Mouse (Mus musculus) MN1 (cell line): ENCODE results near the gene Pitpna.

Source experiments
- DNase-seq: peaks from one replicate; pipeline ENCODE4 v3.0.0-alpha.2; 2016; ENCODE audit warnings: low spot score

Gene Pitpna

GRCm38 (mm10) chr11:75631561-75632225 lies 43.8 kb downstream of the Pitpna start:
- DNase-seq: peak; percentile 46

DNA sequence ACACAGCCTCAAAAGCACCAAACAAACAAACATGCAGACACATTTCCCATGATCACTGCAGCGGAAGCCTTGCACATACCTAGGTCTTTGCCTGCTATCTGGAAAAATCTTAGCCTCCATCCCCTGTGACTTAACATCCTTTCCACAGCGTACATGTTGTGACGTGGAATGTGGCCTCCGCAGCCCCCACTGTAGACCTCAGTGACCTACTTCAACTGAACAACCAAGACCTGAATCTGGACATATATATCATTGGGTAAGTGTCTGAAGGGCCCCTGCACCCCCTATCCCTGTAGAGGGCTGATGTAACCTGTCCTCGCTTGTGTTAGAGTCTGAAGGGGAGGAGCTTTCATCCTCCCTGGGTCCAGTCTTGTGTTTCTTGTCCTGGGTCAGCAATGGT lies 45.0 kb downstream of the Pitpna start:
- no peak for DNase-seq

DNA sequence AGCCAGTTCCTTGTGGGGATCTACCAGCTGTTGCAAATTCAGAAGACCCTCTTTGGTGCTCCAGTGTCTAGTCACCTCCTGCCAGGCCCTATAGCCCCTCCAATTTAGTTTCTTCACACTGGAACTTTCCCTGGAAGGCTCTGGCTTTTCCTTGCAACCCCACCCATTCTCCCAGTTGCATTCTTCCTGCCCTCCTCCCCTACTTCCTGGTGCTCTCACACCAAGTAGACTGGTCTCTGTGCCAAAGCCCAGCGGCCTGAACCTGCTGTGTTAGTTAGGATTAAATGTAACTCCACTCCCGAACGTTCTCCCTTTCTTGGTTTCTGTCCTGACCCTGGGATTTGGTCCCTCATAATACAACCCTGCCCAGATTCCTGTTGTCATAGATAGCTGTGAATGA lies 46.9 kb downstream of the Pitpna start:
- DNase-seq: no peak

GRCm38 (mm10) chr11:75635315-75635714 lies 47.4 kb downstream of the Pitpna start:
- no peak for DNase-seq

GRCm38 (mm10) chr11:75643323-75643722 lies 55.4 kb downstream of the Pitpna start:
- no peak for DNase-seq

DNA sequence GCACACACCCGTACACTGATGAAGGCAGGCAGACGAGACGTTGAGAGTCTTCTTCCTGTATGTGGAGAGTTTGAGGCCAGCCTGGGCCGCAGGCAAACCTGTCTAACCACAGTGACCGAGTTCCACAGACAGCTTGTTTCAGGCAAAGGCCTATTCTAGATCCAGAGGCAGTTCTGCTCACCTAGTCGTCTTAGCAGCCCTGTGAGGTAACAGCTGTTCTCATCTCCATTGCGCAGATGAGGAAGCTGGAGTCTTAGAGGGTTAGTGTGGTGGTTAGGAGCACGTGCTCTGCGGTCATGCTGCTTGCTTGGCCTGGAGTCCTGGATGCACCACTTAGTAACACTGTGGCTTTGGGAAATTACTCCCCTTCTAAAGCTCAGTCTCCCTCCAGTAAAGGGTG lies 56.8 kb downstream of the Pitpna start:
- no peak for DNase-seq

DNA sequence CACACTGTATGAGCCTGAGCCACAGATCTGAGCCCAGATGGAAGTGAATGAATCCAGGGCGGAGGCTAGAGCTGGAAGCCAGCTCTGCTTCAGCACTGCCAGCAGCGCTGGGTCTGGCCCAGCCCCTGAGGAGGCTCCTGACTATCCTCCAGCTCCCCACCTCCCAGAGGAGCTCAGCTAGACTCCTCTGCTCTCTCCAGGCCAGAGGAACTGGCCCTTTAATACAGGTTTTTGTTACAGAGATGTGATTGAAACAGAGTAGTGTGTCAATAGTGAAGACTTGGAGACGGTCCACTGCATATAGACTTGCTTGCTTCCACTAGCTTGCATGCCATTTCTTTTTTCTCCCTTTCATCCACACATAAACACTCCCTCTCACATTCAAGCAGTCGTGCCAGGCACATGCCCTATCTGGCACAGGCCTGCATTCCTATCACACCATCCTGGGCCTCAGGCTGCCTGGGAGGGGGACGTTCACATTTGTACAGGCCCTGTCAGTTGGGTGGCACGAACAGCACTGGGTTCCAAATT lies 59.8 kb downstream of the Pitpna start:
- no peak for DNase-seq

GRCm38 (mm10) chr11:75649155-75649561 lies 61.3 kb downstream of the Pitpna start:
- DNase-seq: no peak

- no peak for DNase-seq
These were observed 62.4 kb downstream of the Pitpna start, which contains the start of gene Myo1c for GRCm38 (mm10) chr11:75650311-75650710. Myo1c (plus strand) TSS chr11:75650504.

DNA sequence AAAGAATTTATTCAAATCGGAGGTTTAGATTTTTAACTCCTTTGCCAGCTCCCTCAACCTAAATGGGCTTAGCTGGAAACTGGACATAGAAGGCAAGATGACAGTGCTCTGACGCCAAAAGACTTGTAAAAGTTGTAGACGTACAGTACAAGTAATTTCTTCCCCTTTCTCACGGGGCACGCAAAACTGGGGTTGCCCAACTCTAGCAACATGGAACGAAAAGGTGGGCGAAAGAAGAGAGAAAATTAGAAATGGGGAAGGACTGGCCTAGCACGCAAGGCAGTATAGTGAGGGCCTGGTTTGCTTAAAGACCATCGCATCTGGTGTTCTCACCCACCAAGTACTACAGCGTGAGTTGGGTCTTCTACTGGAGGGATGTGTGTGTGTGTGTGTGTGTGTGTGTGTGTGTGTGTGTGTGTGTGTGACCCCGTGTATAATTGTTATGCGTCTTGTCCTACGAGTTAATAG lies 63.1 kb downstream of the Pitpna start:
- DNase-seq: no peak

DNA sequence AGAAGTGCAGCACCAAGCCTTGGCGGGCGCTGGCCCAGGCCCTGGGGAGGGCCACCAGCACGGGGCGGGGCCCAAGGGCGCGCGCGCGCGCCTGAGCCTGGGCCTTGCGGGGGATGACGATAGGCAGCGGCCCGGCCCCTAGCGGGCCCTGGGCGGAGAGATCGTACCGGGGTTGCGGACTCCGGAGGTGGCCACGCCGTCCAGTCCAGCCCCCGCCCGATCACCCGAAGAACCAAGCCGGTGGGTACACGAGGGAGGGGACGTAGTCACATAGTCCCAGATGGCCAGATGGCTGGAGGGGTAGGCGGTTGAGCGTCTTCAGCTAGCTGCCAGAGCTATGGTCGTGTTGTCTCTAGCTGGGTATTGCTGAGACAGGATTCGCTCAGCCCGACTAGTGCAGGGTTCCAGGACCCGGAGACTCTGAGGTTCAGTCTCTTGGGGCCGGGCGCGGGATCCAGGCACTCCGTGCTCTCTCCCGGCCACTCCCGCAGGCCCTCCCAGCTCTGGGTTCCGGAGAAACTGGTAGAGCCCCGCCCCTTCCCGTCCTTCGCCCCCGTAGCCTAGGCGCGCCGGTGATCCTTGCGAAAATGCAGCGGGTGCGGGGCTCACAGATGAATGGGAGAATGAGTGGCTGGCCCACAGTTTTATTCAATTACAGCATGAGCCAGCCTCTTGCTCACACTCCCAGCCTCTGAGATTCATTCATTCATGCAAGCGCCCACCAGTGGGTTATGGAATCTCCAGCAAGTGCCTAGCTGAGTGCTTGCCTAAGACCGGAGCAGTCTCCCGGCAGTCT lies 63.7 kb downstream of the Pitpna start:
- peak; percentile 72 for DNase-seq

- no peak for DNase-seq
These were observed 64.5 kb downstream of the Pitpna start for GRCm38 (mm10) chr11:75652222-75652941.

- DNase-seq: peak; percentile 58
These were observed 65.2 kb downstream of the Pitpna start for GRCm38 (mm10) chr11:75652942-75653684.

- peak; percentile 60 for DNase-seq
These were observed 66.0 kb downstream of the Pitpna start for GRCm38 (mm10) chr11:75653781-75654470.

- no peak for DNase-seq
These were observed 66.8 kb downstream of the Pitpna start for GRCm38 (mm10) chr11:75654471-75655390.

DNA sequence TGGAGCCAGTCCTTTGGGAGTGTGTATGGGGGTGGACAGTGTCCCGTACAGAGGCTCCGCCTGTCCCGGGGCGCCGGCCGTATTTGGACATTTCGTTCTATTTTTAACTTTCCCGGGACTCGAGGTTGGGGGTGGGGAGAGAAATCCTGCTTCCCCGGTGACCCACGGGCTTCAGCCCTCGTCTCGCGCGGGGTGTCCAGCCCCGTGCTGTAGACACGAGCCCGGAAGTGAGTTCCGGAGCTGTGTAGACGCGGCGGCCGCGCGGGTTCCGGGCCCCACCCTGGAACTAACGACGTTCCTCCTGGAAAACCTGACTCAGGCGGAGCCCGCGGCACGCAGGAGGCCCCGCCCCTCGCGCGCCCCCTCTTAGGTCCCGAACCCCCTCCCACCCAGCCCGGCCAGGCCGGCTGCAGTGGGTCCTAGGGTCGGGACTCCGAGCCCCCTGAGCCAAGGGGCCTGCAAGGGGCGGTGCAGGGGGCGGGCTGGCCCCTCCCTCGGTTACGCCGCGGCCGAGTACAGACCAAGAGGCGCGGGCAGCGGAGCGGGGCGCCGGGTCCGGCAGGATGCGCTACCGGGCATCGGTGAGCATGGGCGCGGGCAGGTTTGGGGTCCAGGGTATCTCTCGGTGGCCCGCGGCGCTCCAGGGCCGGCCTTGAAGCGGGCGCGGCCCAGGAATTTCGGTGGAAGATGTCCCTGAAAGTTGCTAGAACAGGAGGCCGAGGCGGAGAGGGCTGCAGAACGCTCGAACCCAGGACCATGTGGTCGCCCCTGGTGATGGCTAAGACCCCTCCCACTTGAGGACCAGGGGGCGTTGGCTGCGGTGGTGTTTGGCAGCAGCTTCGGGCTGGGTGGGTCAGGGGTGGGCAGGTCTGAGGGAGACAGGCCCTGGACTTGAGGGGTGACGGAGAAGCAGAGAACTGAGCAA lies 68.0 kb downstream of the Pitpna start:
- DNase-seq: peak; percentile 62

- no peak for DNase-seq
These were observed 69.0 kb downstream of the Pitpna start for GRCm38 (mm10) chr11:75656621-75657590.

DNA sequence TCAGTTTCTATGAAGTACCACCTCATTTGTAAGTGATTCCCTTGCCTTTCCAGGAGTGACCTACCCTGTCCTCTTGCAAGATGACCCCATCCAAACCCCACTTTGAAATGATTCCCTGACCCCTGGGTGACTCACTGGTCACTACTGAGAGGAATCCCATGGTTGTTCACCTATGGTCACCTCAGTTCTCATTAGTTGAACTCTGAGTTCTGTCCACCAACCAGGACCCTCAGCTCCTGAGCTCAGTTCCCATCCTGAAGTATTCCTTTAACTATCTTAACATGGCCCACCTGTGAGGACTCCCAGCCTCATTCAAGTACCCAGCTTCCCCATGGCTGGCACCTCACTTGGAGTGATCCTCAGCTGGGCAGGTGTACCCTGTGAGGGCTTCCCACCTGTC lies 69.9 kb downstream of the Pitpna start:
- no peak for DNase-seq
